Mouse (Mus musculus): ENCODE results near the gene Oxct2b.

DNA sequence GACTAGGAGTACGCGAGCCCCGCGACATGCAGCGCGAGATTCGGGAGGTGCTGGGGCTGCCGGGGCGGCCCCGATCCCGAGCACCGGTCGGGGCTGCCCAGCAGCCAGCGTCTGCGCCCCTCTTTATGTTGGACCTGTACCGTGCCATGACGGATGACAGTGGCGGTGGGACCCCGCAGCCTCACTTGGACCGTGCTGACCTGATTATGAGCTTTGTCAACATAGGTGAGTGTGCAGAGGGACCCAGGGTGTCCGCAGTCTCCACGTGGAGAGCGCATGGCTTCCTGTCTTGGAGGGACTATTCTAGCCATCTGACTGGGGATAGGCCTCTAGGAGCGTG, 10.6 kb upstream of the Oxct2b start:
- TF ChIP-seq CTCF (IDR thresholded peaks at IDR 0.05; ENCODE audit: extremely low read depth, insufficient read depth, low read length) (no peak), POLR2A (IDR thresholded peaks at IDR 0.05; ENCODE audit: extremely low read depth, insufficient read depth, low read length) (no peak)

All from cortical plate, adult 2 months (tissue).